Mouse (Mus musculus) stomach, embryonic 14.5 days (tissue): ENCODE measurements around the gene Hoxa5. TPM values are rescaled to one million over a fixed set of nuclear protein-coding genes. Genes with fewer than 3 reads are reported as not detected.

Source experiments
- ATAC-seq: fragments of 200-750 bp; cut with Nextera tagmentation; 2 replicates; pipeline ENCODE4 v1.8.0; 2017; ENCODE audit warnings: low read depth, moderate TSS enrichment; ENCODE audit not compliant: insufficient number of reproducible peaks, insufficient read depth, low FRiP score
- H3K27ac ChIP-seq: fragments of 300-500 bp; sonication (generic); 2 replicates; pipeline ENCODE4 v1.5.1; 2014; ENCODE audit warnings: mild to moderate bottlenecking, low read length, moderate library complexity, mixed read lengths
- H3K27me3 ChIP-seq: fragments of 300-500 bp; sonication (generic); 2 replicates; pipeline ENCODE4 v1.6.1; 2014; ENCODE audit warnings: low read length, control low read depth, mixed read lengths; ENCODE audit not compliant: control insufficient read depth, insufficient read depth
- H3K36me3 ChIP-seq: fragments of 300-500 bp; sonication (generic); 2 replicates; pipeline ENCODE4 v1.6.1; 2014; ENCODE audit warnings: mild to moderate bottlenecking, control low read depth, low read length, moderate library complexity, mixed read lengths; ENCODE audit not compliant: control insufficient read depth, insufficient read depth
- H3K4me1 ChIP-seq: fragments of 300-500 bp; sonication (generic); 2 replicates; pipeline ENCODE4 v1.6.1; 2014; ENCODE audit warnings: low read length, control low read depth, mixed read lengths; ENCODE audit not compliant: control insufficient read depth, insufficient read depth
- H3K4me2 ChIP-seq: fragments of 300-500 bp; sonication (generic); replicated peaks from 2 replicates; pipeline ENCODE4 v1.6.1; 2014; ENCODE audit warnings: low read depth, low read length, control low read depth
- H3K4me3 ChIP-seq: fragments of 300-500 bp; sonication (generic); 2 replicates; pipeline ENCODE4 v1.5.1; 2014; ENCODE audit warnings: low read depth, low read length, control low read depth
- H3K9ac ChIP-seq: fragments of 300-500 bp; sonication (generic); replicated peaks from 2 replicates; pipeline ENCODE4 v1.6.1; 2014; ENCODE audit warnings: low read depth, mild to moderate bottlenecking, control low read depth, low read length, moderate library complexity, mixed read lengths
- H3K9me3 ChIP-seq: fragments of 300-500 bp; sonication (generic); 2 replicates; pipeline ENCODE4 v1.6.1; 2016; ENCODE audit warnings: low read depth, low read length, control low read depth; ENCODE audit not compliant: control insufficient read depth
- WGBS: fragments of 180-500 bp; shearing (Covaris S2); extraction: QIAGEN DNeasy Blood & Tissue Kit; methylation state at CpG from one replicate; pipeline ENCODE4 v1.1.7; 2014; 5-methylcytosine and 5-hydroxymethylcytosine counted together
- polyA plus RNA-seq: library from polyadenylated mRNA; unstranded; fragments of >200 nt; fragmentation: Nextera tagmentation; extraction: Ambion mirVana; gene quantifications from 2 replicates; pipeline ENCODE4 v1.2.1, GENCODE M21; 2014

Hoxa5 gene
- polyA plus RNA-seq, 1 experiment from 2014 or later = 24.4 TPM

DNA sequence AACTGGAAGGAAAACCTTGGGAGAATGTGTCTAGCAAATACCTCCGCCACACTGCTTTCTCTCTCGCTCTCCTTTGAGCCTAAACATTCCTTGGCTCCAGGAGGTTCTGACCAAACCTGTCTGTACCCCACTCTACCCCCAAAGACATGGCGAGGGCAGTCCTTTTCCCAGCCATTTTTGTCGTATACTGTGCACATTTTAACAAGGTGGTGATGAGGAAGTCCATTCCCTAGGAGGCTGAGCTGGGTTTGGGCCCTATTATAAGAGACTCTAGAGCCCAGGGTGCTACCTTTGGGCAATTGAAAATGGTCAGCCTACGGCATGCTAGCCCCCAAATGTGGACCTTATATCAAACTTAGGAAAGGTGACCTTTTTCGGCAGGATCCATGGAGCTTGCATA, 31.5 kb upstream of the Hoxa5 start:
- Histone ChIP-seq H3K4me1 (peaks cover 3% of the 10 kb centered on the region; the same call in 1 of the 2 replicates), H3K4me3 (no peak overlapping the region), H3K9me3 (no peaks in the 10 kb centered on the region), H3K27me3 (peaks cover 68% of the 10 kb centered on the region), H3K9ac (no peak overlapping the region), H3K4me2 (no peak overlapping the region), H3K36me3 (no peaks in the 10 kb centered on the region), H3K27ac (no peak overlapping the region)
- no peak for ATAC-seq
- WGBS = 18% methylated on average over 6 of the region's 6 CpGs

- Histone ChIP-seq H3K9me3 (no peaks in the 10 kb centered on the region), H3K27ac (no peak overlapping the region)
- 31% methylated on average over 9 of the region's 9 CpGs for WGBS
Measured at GRCm38 (mm10) chr6:52235267-52235666, 30.9 kb upstream of the Hoxa5 start.

GRCm38 (mm10) chr6:52234428-52235140, 30.2 kb upstream of the Hoxa5 start:
- Histone ChIP-seq H3K9ac (no peak overlapping the region), H3K27ac (no peak overlapping the region), H3K9me3 (no peaks in the 10 kb centered on the region), H3K4me2 (no peak overlapping the region), H3K27me3 (peaks cover 64% of the 10 kb centered on the region), H3K4me3 (peak overlapping the region; percentile 8; the same call in 1 of the 2 replicates), H3K4me1 (0 out of 2 replicates have a peak, but pooled peaks cover 3% of the 10 kb centered on the region), H3K36me3 (no peaks in the 10 kb centered on the region)
- ATAC-seq = no peak
- WGBS = 1% methylated on average over 64 of the region's 68 CpGs

More at GRCm38 (mm10) chr6:52235267-52235666, 30.9 kb upstream of the Hoxa5 start:
- Histone ChIP-seq H3K4me3 (no peak overlapping the region), H3K4me1 (peaks cover 3% of the 10 kb centered on the region; the same call in 1 of the 2 replicates), H3K9ac (no peak overlapping the region), H3K27me3 (peaks cover 64% of the 10 kb centered on the region), H3K36me3 (no peaks in the 10 kb centered on the region), H3K4me2 (no peak overlapping the region)
- no peak for ATAC-seq

DNA sequence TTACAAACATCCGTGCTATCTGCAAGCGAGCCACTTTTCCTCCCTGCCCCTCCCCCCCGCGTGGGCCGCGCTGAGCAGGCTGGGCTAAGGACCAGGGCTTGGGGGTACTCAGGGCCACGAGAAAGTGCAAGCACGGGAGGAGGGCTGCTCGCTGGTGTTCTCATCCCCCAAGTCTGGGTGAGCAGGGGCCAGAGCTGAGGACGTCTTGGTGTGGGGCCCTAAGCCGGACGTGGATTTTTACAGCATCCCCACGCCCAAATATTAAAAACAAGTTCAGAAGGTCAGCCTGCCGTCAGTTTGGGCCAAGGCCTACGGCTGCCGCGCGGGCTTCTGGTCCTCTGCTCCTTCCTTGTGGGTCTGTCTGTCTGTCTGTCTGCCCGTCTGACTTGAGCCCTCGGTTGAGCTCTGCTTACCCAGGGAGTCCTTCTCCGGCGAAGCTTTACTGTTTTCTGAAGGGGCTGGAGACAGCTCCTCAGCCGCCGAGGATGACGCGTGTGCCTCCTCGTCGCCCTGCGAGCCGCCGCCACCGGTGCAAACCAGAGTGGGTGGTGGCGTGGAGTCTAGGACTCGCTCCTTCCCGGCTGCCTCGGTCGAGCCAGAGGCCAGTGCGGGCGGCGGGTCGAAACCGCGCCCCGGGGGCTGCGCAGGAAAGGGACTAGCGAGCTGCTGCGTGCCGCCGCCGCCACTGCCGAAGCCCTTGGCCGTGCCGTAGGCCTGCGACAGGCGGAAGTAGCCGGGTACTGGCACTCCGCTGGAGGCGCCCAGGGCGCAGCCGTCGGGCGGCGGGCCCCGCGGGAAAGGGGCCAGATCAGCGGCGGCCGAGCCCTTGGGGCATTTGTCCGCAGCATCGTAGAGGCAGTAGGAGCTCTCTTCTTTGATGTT, 29.4 kb upstream of the Hoxa5 start:
- peaks cover 70% of the 10 kb centered on the region for H3K27me3 ChIP-seq
- no peak overlapping the region for H3K9ac ChIP-seq
- H3K36me3 ChIP-seq = no peaks in the 10 kb centered on the region
- 0 out of 2 replicates have a peak, but pooled peaks cover 3% of the 10 kb centered on the region for H3K4me1 ChIP-seq
- WGBS = 2% methylated on average over 70 of the region's 70 CpGs
- no peaks in the 10 kb centered on the region for H3K9me3 ChIP-seq
- peak overlapping the region; percentile 8; the same call in 1 of the 2 replicates for H3K4me3 ChIP-seq
- H3K4me2 ChIP-seq = no peak overlapping the region
- ATAC-seq = no peak
- H3K27ac ChIP-seq = no peak overlapping the region

DNA sequence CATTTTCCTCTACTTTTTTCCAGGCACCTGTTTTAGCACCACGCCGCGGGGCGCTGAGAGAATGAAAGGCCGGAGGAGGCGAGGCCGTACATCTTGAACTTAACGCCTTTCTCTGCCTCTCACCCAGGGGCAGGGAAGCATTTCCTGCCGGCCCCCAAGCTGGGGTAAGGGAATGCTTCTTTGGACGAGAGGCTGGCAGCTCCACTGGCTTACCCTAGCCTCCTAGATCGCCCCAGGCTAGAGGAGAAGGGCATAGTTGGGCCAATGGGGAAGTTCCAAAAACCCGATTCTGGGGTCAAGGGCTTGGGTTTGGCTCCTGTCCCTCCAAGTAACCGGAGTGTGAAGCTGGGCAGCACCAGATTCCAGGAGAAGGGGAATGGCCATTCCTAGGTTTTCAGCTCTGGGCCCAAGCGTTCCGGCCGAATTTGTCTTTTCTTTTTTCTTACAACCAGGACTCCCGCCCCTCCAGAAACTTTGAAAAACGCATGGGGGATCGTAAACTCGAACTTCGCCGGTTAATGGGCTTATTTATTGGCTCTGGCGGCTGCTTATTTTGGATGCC, 28.7 kb upstream of the Hoxa5 start:
- no peak overlapping the region for H3K27ac ChIP-seq
- H3K4me1 ChIP-seq = 0 out of 2 replicates have a peak, but pooled peaks cover 3% of the 10 kb centered on the region
- H3K36me3 ChIP-seq = no peaks in the 10 kb centered on the region
- H3K4me3 ChIP-seq = 0 out of 2 replicates have a peak overlapping the region, but pooled peaks have one; percentile 8
- WGBS = 2% methylated on average over 23 of the region's 23 CpGs
- peaks cover 70% of the 10 kb centered on the region for H3K27me3 ChIP-seq
- no peaks in the 10 kb centered on the region for H3K9me3 ChIP-seq
- H3K4me2 ChIP-seq = no peak overlapping the region
- ATAC-seq = no peak
- H3K9ac ChIP-seq = no peak overlapping the region

GRCm38 (mm10) chr6:52232568-52232965, 28.2 kb upstream of the Hoxa5 start:
- Histone ChIP-seq H3K36me3 (no peaks in the 10 kb centered on the region), H3K9me3 (no peaks in the 10 kb centered on the region), H3K27ac (no peak overlapping the region), H3K9ac (no peak overlapping the region), H3K4me2 (no peak overlapping the region), H3K4me1 (0 out of 2 replicates have a peak, but pooled peaks cover 3% of the 10 kb centered on the region), H3K4me3 (no peak overlapping the region), H3K27me3 (peaks cover 70% of the 10 kb centered on the region)
- under 1% methylated on average over 18 of the region's 18 CpGs for WGBS
- ATAC-seq = no peak

GRCm38 (mm10) chr6:52231885-52232567, 27.6 kb upstream of the Hoxa5 start:
- Histone ChIP-seq H3K36me3 (no peaks in the 10 kb centered on the region), H3K9ac (no peak overlapping the region), H3K4me3 (no peak overlapping the region), H3K4me1 (0 out of 2 replicates have a peak, but pooled peaks cover 3% of the 10 kb centered on the region), H3K4me2 (no peak overlapping the region), H3K27ac (no peak overlapping the region), H3K27me3 (peaks cover 72% of the 10 kb centered on the region), H3K9me3 (no peaks in the 10 kb centered on the region)
- ATAC-seq = no peak
- WGBS = under 1% methylated on average over 18 of the region's 18 CpGs
